Mouse (Mus musculus) limb, embryonic 12.5 days (tissue): Measurements from ENCODE around the gene Fam181b. TPM values are rescaled to one million over a fixed set of nuclear protein-coding genes. Genes with fewer than 3 reads are reported as not detected.

Experiments used
- polyA plus RNA-seq: library from polyadenylated mRNA; unstranded; fragments of >200 nt; fragmentation: Nextera tagmentation; extraction: Ambion mirVana; gene quantifications from 2 replicates; pipeline ENCODE4 v1.2.1, GENCODE M21; 2016

The Fam181b gene
- polyA plus RNA-seq, 1 experiment from 2014 or later = 26.6 TPM

Other genes starting within 250 kb of the Fam181b start
- gene Ddias, start 205.6 kb upstream of the Fam181b start, polyA plus RNA-seq = 18.2 and 18.4 TPM in 2 replicates
- gene Prcp, start 205.4 kb upstream of the Fam181b start, polyA plus RNA-seq = 22.1 and 23.6 TPM in 2 replicates